Mouse (Mus musculus) liver, adult 2 months (tissue): ENCODE results near the gene Prss44. TPM values are rescaled to one million over a fixed set of nuclear protein-coding genes. Genes with fewer than 3 reads are reported as not detected.
A peak's percentile ranks its signal among the peaks of the same experiment; 100 is the strongest.

ENCODE experiments used
- DNase-seq: peaks from one replicate; pipeline ENCODE4 v3.0.0-alpha.2; 2011; ENCODE audit warnings: low read depth, low spot score; ENCODE audit errors: extremely low read depth
- H3K27ac ChIP-seq: fragments of 200-500 bp; replicated peaks from 2 replicates; pipeline ENCODE4 v1.5.1; 2012; ENCODE audit warnings: low read depth, mild to moderate bottlenecking, control low read depth, inconsistent platforms, low read length; ENCODE audit not compliant: insufficient read depth
- H3K27me3 ChIP-seq: fragments of 200-500 bp; 2 replicates; pipeline ENCODE4 v1.6.1; 2012; ENCODE audit warnings: mild to moderate bottlenecking, moderate library complexity, low read length, inconsistent platforms; ENCODE audit not compliant: control insufficient read depth, insufficient read depth
- H3K36me3 ChIP-seq: fragments of 200-500 bp; 2 replicates; pipeline ENCODE4 v1.6.1; 2012; ENCODE audit warnings: low read length, inconsistent platforms; ENCODE audit not compliant: control insufficient read depth, insufficient read depth
- H3K4me1 ChIP-seq: fragments of 200-500 bp; 2 replicates; pipeline ENCODE4 v1.6.1; 2011; ENCODE audit warnings: low read length; ENCODE audit not compliant: control insufficient read depth, insufficient read depth
- H3K4me3 ChIP-seq: fragments of 200-500 bp; 2 replicates; pipeline ENCODE4 v1.5.1; 2011; ENCODE audit warnings: low read depth, mild to moderate bottlenecking, control low read depth, low read length, moderate library complexity; ENCODE audit not compliant: insufficient read depth
- H3K79me2 ChIP-seq: fragments of 200-500 bp; 2 replicates; pipeline ENCODE4 v1.6.1; 2012; ENCODE audit warnings: inconsistent platforms, mild to moderate bottlenecking, low read length, moderate library complexity; ENCODE audit not compliant: control insufficient read depth, insufficient read depth
- H3K9ac ChIP-seq: fragments of 200-500 bp; 2 replicates; pipeline ENCODE4 v1.6.1; 2012; ENCODE audit warnings: low read depth, mild to moderate bottlenecking, control low read depth, inconsistent platforms, low read length
- CTCF ChIP-seq: fragments of 200-500 bp; IDR thresholded peaks from 2 replicates; pipeline ENCODE4 v1.5.1; 2011; ENCODE audit warnings: low read depth, low read length, control low read depth
- POLR2A ChIP-seq: fragments of 200-500 bp; IDR thresholded peaks from 2 replicates; pipeline ENCODE4 v1.6.1; 2011; ENCODE audit warnings: low read length, control low read depth; ENCODE audit not compliant: insufficient read depth; ENCODE audit errors: extremely low read depth
- WGBS: fragments of 180-500 bp; shearing (Covaris S2); methylation state at CpG from one replicate; pipeline ENCODE4 v1.1.7; 2018; 5-methylcytosine and 5-hydroxymethylcytosine counted together
- polyA plus RNA-seq: library from polyadenylated mRNA; depleted of rRNA; stranded (reverse); fragments of >200 nt; gene quantifications from 2 replicates; pipeline ENCODE4 v1.2.3, GENCODE M21; 2012; rRNA removed
- total RNA-seq: library from RNA; depleted of rRNA; stranded (reverse); fragments of >200 nt; gene quantifications from 2 replicates; pipeline ENCODE4 v1.2.3, GENCODE M21; 2014; rRNA removed

Gene Prss44
- total and polyA plus RNA-seq, 2 experiments, result not detected

DNA sequence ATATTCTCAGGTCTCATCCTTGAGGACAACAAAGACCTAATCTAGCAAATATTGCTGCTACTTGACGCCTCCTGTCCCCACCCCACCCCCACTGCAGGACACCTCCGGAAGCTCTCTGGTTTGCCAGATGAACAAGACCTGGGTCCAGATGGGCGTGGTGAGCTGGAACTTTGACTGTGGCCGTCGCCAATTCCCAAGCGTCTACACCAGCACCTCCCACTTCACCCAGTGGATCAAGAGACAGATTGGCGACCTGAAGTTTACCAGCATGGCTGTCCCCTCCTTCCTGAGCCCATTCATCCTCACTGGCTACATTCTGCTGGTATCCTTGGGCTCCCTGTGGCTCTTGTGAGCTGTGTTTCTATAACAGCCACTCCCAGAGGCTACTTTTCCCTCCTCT is 42.1 kb downstream of the Prss44 start:
- TF ChIP-seq POLR2A, result no peak
- no peak for TF ChIP-seq CTCF

DNA sequence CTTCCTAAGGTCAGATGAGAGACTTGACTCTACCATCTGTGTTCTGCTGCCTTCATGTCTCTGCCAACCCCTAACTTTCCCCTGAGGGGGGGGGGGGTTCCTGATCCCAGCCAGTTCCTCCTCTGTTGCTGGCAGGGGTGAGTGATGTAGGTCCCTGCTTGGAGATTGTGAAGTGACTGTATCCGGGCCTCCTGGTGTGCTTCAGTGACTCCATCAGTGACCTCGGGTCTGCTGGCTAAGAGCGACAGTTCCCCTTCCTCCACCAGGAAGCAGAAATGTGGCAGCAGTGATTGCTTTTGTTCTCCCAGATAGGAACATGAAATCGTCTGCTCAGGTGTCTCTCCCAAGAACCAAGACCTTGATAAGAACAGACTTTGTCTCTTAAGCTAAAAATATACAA is 43.1 kb downstream of the Prss44 start:
- H3K27ac ChIP-seq, result no peak overlapping the region
- DNase-seq, result no peak
- 49% methylated on average over 4 of the region's 4 CpGs for WGBS
- no peak overlapping the region for H3K9ac ChIP-seq
- H3K79me2 ChIP-seq, result no peaks in the 10 kb centered on the region
- peaks cover 10% of the 10 kb centered on the region; the same call in 1 of the 2 replicates for H3K27me3 ChIP-seq
- no peaks in the 10 kb centered on the region for H3K36me3 ChIP-seq
- H3K4me1 ChIP-seq, result 0 out of 2 replicates have a peak, but pooled peaks cover 3% of the 10 kb centered on the region
- TF ChIP-seq CTCF (no peak), POLR2A (no peak)
- no peak overlapping the region for H3K4me3 ChIP-seq

More for the DNA sequence above, 42.1 kb downstream of the Prss44 start:
- no peaks in the 10 kb centered on the region for H3K79me2 ChIP-seq
- no peaks in the 10 kb centered on the region for H3K36me3 ChIP-seq
- no peak overlapping the region for H3K27ac ChIP-seq
- H3K9ac ChIP-seq, result no peak overlapping the region
- H3K4me1 ChIP-seq, result 0 out of 2 replicates have a peak, but pooled peaks cover 3% of the 10 kb centered on the region
- H3K27me3 ChIP-seq, result peaks cover 10% of the 10 kb centered on the region; the same call in 1 of the 2 replicates
- H3K4me3 ChIP-seq, result no peak overlapping the region
- WGBS, result 79% methylated on average over 7 of the region's 7 CpGs
- no peak for DNase-seq

DNA sequence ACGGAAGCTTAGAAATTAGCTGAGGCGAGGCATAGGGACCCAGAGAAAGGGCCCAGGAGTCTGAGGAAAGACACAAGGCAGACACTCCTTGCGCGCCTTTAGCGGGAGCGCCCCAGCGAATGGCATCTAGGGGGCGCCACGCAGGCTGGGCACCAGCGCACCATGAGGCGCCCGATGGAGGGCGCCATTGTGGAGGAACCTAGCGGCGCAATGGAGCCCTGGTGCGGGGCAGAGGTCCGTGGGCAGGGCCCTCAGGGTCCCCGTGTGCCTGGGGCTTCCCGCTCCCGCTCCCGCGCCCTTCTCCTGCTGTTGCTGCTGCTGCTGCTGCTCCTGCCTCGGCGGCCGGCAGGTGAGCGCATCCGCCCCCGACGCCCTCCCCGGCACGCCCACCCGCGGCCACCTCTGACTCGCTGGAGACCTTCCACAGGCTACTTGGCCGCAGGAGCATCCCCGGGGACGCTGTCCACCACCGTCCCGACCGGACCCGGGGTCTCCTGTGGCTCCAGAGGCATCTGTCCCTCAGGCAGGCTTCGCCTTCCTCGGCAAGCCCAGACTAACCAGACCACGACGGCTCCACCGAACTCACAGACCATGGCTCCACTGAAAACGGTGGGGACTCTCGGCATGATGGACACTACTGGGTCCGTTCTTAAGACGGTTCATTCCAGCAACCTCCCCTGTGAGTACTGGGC is 44.1 kb downstream of the Prss44 start, which contains the start of gene Prss50:
TSS of gene Prss50 (plus strand) at position 187 of the 692 bp plus-strand sequence.
- no peak for DNase-seq
- H3K79me2 ChIP-seq, result no peaks in the 10 kb centered on the region
- H3K36me3 ChIP-seq, result no peaks in the 10 kb centered on the region
- TF ChIP-seq POLR2A, result no peak
- TF ChIP-seq CTCF, result peak; percentile 63
- no peak within 1 kb of the TSS for H3K9ac ChIP-seq
- 25% methylated on average over 50 of the region's 50 CpGs for WGBS
- H3K27ac ChIP-seq, result no peak within 1 kb of the TSS
- H3K4me3 ChIP-seq, result no peak within 1 kb of the TSS
- H3K4me1 ChIP-seq, result 0 out of 2 replicates have a peak, but pooled peaks cover 3% of the 10 kb centered on the region
- H3K27me3 ChIP-seq, result peaks cover 10% of the 10 kb centered on the region; the same call in 1 of the 2 replicates

DNA sequence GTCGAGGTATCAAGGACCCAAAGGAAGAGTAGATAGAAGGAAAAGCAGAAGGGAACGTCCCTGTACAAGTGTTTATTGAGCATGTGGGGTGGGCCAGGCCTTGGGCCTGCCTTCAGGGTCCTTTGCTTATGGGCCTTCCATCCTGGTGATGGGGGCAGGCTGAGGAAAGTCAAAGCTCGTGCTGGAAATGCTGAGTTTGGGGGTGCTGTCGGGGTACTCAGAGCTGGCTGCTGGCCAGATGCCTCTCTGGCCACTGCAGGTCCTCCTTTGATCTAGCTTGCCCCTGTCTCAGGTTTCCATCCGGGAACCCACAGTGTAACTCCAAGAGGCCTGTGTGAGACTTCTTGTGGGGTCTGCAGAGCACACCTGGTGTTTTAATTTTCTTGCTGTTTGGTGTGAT is 44.7 kb downstream of the Prss44 start:
- Histone ChIP-seq H3K36me3 (no peaks in the 10 kb centered on the region), H3K4me1 (0 out of 2 replicates have a peak, but pooled peaks cover 3% of the 10 kb centered on the region), H3K27ac (no peak overlapping the region), H3K4me3 (no peak overlapping the region), H3K79me2 (no peaks in the 10 kb centered on the region), H3K27me3 (peaks cover 10% of the 10 kb centered on the region; the same call in 1 of the 2 replicates), H3K9ac (no peak overlapping the region)
- no peak for DNase-seq
- no peak for TF ChIP-seq POLR2A
- no peak for TF ChIP-seq CTCF
- 77% methylated on average over 5 of the region's 5 CpGs for WGBS

DNA sequence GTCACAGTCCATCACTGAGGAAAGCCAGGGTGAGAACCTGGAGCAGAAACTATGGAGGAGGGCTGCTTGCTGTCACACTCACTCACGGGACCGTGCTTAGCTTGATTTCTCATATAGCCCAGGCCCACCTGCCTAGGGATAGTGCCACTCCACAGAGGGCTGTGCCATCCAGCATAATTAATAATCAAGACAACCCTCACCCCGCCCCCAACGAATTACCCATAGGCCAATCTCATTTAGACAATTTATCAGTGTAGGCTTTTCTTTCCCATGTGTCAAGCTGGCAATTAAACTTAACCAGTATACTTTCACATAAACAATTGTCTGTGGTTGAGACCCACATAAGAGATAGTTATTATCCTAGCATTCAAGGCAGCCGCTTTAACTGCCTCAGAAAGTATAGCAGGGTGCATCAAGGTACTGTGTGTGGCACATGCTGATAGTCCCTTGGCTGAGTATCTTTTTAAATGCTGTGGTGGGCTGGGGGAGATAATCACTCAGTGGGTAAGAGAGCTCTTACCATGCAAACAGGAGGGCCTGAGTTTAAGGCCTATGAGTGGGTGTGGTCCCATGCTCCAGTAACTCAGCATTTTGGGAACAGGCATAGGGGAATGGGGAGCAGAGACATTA is 45.3 kb downstream of the Prss44 start:
- H3K79me2 ChIP-seq, result no peaks in the 10 kb centered on the region
- TF ChIP-seq CTCF (no peak), POLR2A (no peak)
- 95% methylated on average over 5 of the region's 5 CpGs for WGBS
- no peaks in the 10 kb centered on the region for H3K36me3 ChIP-seq
- 0 out of 2 replicates have a peak, but pooled peaks cover 3% of the 10 kb centered on the region for H3K4me1 ChIP-seq
- H3K27me3 ChIP-seq, result peaks cover 10% of the 10 kb centered on the region; the same call in 1 of the 2 replicates
- H3K4me3 ChIP-seq, result no peak overlapping the region
- no peak overlapping the region for H3K27ac ChIP-seq
- DNase-seq, result no peak
- no peak overlapping the region for H3K9ac ChIP-seq

DNA sequence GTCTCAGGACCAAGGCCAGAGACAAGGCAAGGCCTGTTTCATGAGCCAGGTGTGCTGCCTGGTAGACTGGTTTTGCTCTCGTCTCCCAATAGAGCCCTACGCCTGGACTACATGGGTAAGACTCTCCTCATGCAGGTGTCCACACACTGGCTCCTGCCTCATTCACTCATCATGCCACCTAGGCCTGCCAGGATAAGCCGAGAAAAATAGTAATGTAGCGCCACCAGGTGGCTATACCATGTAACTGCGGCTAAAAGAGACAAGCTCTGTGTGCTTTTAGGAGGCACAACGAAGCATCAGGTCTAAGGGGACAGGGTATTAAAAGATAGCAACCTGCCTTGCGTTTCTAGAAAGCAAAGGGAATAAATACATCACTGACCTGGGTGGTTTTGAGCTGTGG is 57.2 kb downstream of the Prss44 start:
- peak; percentile 51 for DNase-seq
- 18% methylated on average over 7 of the region's 7 CpGs for WGBS
- no peak overlapping the region for H3K27ac ChIP-seq

More for the DNA sequence above, 57.2 kb downstream of the Prss44 start:
- Histone ChIP-seq H3K27me3 (no peaks in the 10 kb centered on the region), H3K9ac (no peak overlapping the region), H3K79me2 (no peaks in the 10 kb centered on the region), H3K4me1 (peaks cover 10% of the 10 kb centered on the region), H3K36me3 (peaks cover 11% of the 10 kb centered on the region), H3K4me3 (no peak overlapping the region)
- TF ChIP-seq POLR2A (no peak), CTCF (peak; percentile 62)

Other genes starting within 250 kb of the Prss44 start
- gene Nradd, start 189.5 kb upstream of the Prss44 start, total RNA-seq, result 0.65 and 1.6 TPM in 2 replicates
- 0.92 and 1.4 TPM in 2 replicates for gene Nradd, start 189.5 kb upstream of the Prss44 start, polyA plus RNA-seq
- gene Nbeal2, start 159.8 kb upstream of the Prss44 start, total RNA-seq, result 2.1 and 4.6 TPM in 2 replicates
- gene Nbeal2, start 159.8 kb upstream of the Prss44 start, polyA plus RNA-seq, result 11.6 and 12.7 TPM in 2 replicates
- 28.7 and 29.9 TPM in 2 replicates for gene Ccdc12, start 157.5 kb upstream of the Prss44 start, total RNA-seq
- 48.7 and 51.4 TPM in 2 replicates for gene Ccdc12, start 157.5 kb upstream of the Prss44 start, polyA plus RNA-seq
- 0.55 and 0.94 TPM in 2 replicates for gene Myl3, start 72.1 kb upstream of the Prss44 start, total RNA-seq
- gene Myl3, start 72.1 kb upstream of the Prss44 start, polyA plus RNA-seq, result 0.25 TPM in 1 of 2 replicates, not detected in the other
- gene Pth1r, start 66.8 kb upstream of the Prss44 start, total RNA-seq, result 7.4 and 11.0 TPM in 2 replicates
- gene Pth1r, start 66.8 kb upstream of the Prss44 start, polyA plus RNA-seq, result 24.4 and 28.1 TPM in 2 replicates
- not detected in 2 replicates for gene Prss42, start 15.8 kb upstream of the Prss44 start, total RNA-seq
- not detected in 2 replicates for gene Prss42, start 15.8 kb upstream of the Prss44 start, polyA plus RNA-seq
- gene Prss43, start 12.7 kb downstream of the Prss44 start, total RNA-seq, result not detected in 2 replicates
- gene Prss43, start 12.7 kb downstream of the Prss44 start, polyA plus RNA-seq, result not detected in 2 replicates
- not detected in 2 replicates for gene Prss45, start 20.6 kb downstream of the Prss44 start, total RNA-seq
- not detected in 2 replicates for gene Prss45, start 20.6 kb downstream of the Prss44 start, polyA plus RNA-seq
- not detected in 2 replicates for gene Prss46, start 30.5 kb downstream of the Prss44 start, total RNA-seq
- not detected in 2 replicates for gene Prss46, start 30.5 kb downstream of the Prss44 start, polyA plus RNA-seq
- not detected in 2 replicates for gene Prss50, start 44.0 kb downstream of the Prss44 start, total RNA-seq
- gene Prss50, start 44.0 kb downstream of the Prss44 start, polyA plus RNA-seq, result not detected in 2 replicates
- 8.0 and 16.8 TPM in 2 replicates for gene Als2cl, start 65.9 kb downstream of the Prss44 start, total RNA-seq
- gene Als2cl, start 65.9 kb downstream of the Prss44 start, polyA plus RNA-seq, result 29.1 and 45.5 TPM in 2 replicates
- 4.4 and 5.5 TPM in 2 replicates for gene Tmie, start 66.1 kb downstream of the Prss44 start, total RNA-seq
- 13.1 and 20.8 TPM in 2 replicates for gene Tmie, start 66.1 kb downstream of the Prss44 start, polyA plus RNA-seq
- gene Fam240a, start 102.9 kb downstream of the Prss44 start, total RNA-seq, result not detected in 2 replicates
- not detected in 2 replicates for gene Fam240a, start 102.9 kb downstream of the Prss44 start, polyA plus RNA-seq
- not detected in 2 replicates for gene Tdgf1, start 132.2 kb downstream of the Prss44 start, total RNA-seq
- not detected in 2 replicates for gene Tdgf1, start 132.2 kb downstream of the Prss44 start, polyA plus RNA-seq
- gene Lrrc2, start 137.6 kb downstream of the Prss44 start, total RNA-seq, result 0.46 TPM in 1 of 2 replicates, not detected in the other
- gene Lrrc2, start 137.6 kb downstream of the Prss44 start, polyA plus RNA-seq, result not detected in 2 replicates
- 14.5 and 19.8 TPM in 2 replicates for gene Rtp3, start 176.6 kb downstream of the Prss44 start, total RNA-seq
- 57.5 and 61.0 TPM in 2 replicates for gene Rtp3, start 176.6 kb downstream of the Prss44 start, polyA plus RNA-seq
- gene Ltf, start 205.3 kb downstream of the Prss44 start, total RNA-seq, result 0.37 and 0.47 TPM in 2 replicates
- 0.12 and 0.51 TPM in 2 replicates for gene Ltf, start 205.3 kb downstream of the Prss44 start, polyA plus RNA-seq
- 2.4 and 3.2 TPM in 2 replicates for gene Ccrl2, start 243.5 kb downstream of the Prss44 start, total RNA-seq
- 1.3 and 1.8 TPM in 2 replicates for gene Ccrl2, start 243.5 kb downstream of the Prss44 start, polyA plus RNA-seq